Mouse (Mus musculus) bone marrow macrophage, adult 2 months (primary cell): ENCODE measurements at regions not wholly inside any gene's neighbourhood (a gene's known extent, or its start where the extent isn't known, plus 50 kb on each side); places are given as distances from the start of the nearest gene placed in this dataset.

Source experiments
- CTCF ChIP-seq: IDR thresholded peaks from 2 replicates; pipeline ENCODE4 v1.5.1; 2012; ENCODE audit warnings: low read depth, mild to moderate bottlenecking, low read length, moderate library complexity
- POLR2A ChIP-seq: IDR thresholded peaks from 2 replicates; pipeline ENCODE4 v1.6.1; 2012; ENCODE audit warnings: mild to moderate bottlenecking, low read depth, low read length, borderline replicate concordance

GRCm38 (mm10) chr12:117449080-117449479 is 67.2 kb upstream of the Rapgef5 start:
- no peak for TF ChIP-seq CTCF
- TF ChIP-seq POLR2A, result no peak
